Mouse (Mus musculus) brain, embryonic 18.5 days (tissue): ENCODE measurements around the gene Gm9507.
"Not testable (repeated sequence)": the region's sequence is repeated elsewhere in the genome, so short reads cannot be mapped to it uniquely, and the experiment has no call there.

Experiments used
- DNase-seq: peaks from one replicate; pipeline ENCODE4 v3.0.0-alpha.2; 2012; ENCODE audit warnings: low read depth, low spot score

The Gm9507 gene

DNA sequence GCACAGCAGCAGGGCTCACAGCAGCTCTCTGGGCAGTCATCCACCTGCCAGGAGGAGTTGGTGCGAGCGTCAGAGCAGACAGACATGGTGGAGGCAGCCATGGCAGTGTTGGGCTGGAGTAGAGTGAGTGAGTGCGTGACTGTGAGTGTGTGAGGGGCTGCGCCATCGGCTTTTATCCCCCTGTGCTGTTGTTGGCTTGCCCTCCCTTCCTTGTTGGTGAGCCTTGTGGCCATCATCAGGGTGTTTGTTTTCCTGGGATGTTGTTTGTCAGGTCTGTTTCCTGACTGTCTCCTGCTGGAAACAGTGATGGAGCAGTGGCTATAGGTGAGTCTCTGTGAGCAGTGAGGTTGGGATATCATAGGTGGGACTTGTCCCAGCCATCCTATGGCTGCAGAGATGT, at the start of gene Gm9507:
Gene Gm9507 (minus strand): TSS at position 101 of the 400 bp plus-strand sequence.
- no peak for DNase-seq

DNA sequence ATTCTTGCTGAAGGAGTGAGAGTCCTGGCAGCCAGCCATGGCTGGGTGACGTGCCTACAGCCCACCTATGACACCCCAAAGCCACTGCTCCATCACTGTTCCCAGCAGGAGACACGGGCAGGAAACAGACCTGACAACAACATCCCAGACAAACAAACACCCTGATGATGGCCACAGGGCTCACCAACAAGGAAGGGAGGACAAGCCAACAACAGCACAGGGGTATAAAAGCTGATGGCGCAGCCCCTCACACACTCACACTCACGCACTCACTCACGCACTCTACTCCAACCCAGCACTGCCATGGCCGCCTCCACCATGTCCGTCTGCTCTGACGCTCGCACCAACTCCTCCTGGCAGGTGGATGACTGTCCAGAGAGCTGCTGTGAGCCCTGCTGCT, 40.9 kb upstream of the Gm9507 start, which contains the start of gene Gm10318:
Gene Gm10318 (plus strand): TSS at position 301 of the 400 bp plus-strand sequence.
- no peak for DNase-seq

DNA sequence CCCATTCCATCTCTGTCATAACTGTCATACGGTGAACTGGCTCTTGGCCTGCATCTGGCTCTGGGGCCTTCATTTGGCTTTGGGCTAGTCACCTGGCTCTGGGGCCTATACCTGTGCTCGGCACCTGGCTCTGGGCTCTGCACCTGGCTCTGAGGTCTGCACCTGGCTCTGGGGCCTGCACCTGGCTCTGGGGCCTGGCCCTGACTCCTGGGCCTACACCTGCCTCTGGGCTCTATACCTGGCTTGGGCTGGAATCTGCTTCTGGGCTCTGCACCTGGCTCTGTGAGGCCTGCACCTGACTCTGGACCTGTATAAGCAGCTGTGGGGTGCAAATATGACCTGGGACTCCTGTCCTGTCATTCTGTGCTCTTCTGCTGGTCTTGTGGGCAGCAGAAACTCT, 35.9 kb upstream of the Gm9507 start:
- no peak for DNase-seq

DNA sequence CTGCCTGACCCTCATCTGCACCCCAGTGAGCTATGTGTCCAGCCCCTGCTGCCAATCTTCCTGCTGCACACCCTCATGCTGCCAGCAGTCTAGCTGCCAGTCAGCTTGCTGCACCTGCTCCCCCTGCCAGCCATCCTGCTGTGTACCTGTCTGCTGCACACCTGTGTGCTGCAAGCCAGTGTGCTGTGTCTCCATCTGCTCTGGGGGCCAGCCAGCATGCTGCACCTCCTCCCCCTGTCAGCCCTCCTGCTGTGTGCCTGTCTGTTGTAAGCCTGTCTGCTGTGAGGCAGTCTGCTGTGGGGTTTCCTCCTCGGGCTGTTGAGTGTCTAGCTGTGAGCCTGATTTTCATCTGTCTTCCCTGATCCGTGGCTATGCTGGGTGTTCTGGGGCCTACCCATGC, 35.3 kb upstream of the Gm9507 start:
- no peak for DNase-seq

DNA sequence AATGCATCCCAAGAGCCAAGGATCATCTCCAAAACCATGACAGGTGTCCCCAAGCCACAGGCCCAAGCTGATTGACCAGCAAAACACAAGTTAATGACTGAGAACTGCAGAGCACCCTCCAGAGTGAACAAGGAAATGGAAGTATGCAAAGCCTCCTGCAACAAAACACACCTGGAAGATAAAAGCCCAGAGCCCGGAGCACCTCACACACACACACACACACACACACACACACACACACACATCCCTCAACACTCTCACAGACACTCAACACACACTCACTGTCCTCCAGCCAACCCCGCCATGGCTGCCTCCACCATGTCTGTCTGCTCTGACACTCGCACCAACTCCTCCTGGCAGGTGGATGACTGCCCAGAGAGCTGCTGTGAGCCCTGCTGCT, 34.9 kb upstream of the Gm9507 start, which contains the start of gene Gm36176:
Gene Gm36176 (plus strand): TSS at position 301 of the 400 bp plus-strand sequence.
- no peak for DNase-seq

DNA sequence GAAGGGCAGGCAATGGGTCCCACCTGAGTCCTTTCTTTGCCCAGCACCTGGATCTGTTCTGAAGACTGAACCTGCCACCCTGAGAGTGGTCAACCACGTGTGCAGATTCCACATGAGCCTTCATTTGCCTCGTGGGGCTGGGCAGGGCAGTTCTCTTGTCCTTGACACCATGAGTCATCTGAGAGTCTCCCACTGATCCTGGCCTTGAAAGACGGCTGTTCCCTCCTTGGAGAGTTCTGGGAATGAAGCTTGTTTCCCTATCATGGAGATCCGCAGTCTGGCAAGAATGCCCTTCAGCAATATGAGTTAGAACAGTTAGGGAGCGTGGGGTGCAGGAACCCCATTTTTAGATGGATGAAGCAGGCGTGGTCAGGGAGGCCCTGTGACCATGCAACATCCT, 27.4 kb upstream of the Gm9507 start:
- DNase-seq: no peak

DNA sequence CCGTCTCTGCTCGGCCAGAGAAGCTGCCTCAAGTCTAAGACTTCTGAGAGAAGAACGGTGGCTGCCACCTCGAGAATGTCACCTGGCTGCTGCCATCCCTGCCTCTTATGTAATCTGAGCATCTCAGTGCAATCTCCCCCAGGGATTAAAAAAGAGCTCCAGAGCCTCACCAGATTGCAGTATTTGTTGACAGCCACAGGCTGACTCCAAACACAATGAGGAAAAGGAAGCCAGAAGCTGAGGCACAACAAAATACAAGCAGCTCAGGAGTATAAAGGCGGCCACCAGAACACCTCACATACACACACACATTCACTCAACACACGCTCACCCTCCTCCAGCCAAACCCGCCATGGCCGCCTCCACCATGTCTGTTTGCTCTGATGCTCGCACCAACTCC, 24.0 kb upstream of the Gm9507 start, which contains the start of gene Krtap10-10:
Gene Krtap10-10 (plus strand): TSS at position 301 of the 400 bp plus-strand sequence.
- DNase-seq: no peak

DNA sequence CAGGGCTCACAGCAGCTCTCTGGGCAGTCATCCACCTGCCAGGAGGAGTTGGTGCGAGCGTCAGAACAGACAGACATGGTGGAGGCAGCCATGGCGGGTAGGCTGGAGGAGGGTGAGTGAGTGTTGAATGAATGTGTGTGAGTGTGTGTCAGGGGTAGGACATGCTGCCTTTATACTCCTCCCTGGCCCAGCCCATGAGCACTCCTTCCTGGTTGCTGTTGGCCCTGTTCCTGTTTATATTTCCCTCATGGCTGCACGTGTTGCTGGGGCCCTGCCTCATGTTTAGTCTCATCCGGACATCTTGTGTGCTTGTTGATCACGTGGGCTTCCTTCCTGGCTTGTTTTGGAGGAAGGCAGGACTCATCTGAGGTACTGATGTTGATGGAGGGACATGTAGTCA, 15.3 kb upstream of the Gm9507 start, which contains the start of gene Krtap10-4:
Gene Krtap10-4 (minus strand): TSS at position 145 of the 400 bp plus-strand sequence.
- DNase-seq: no peak

DNA sequence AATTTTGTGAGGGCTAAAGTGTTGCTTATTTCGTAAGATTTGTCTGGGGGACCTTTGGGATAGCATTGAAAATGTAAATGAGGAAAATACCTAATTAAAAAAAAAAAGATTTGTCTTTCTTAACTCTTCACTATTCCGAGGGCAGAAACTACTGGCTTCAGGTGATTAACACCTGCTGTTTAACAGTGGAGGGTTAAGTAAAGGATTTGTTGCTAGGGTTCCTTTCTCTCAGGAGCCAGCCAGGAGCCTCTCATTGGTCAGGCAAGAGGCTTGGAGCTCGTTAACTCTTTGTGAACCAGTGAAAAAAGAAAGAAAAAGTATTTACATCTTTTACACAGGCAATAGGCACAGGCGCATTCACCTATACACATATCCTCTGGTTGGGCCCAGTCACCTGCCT, 7.6 kb upstream of the Gm9507 start:
- DNase-seq: no peak

DNA sequence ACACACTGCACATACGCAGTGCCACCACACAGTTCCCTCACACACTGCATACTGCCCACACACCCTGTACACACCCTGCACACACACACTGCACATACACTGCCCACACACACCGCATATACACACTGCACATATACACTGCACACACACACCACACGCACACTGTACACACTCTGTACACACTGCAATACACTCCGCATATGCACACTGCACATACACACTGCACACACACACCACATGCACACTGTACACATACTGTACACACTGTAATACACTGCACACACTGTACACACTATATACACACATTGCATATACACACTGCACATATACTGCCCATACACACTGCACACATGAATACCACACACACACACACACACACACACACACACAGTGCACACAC, 6.9 kb upstream of the Gm9507 start:
- DNase-seq: no peak

DNA sequence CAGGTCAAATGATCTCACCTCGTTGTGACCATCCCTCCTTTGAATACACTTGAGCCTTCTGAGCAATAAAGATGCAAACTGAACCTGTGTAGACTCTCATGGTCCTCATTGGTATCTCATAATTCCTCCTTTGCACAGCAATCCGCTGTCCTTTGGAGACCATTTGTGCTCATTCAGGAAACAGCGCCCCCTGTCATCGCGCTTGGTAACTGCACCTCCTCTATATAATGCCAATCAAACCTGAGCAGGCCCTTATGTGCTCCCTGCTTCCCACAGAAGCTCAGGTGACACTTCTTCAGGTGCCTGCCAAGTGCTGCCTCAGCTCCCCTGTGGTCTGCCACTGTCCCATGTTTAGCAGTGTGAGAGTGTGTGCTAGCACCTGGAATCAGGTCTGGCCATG, 3.9 kb upstream of the Gm9507 start:
- no peak for DNase-seq

DNA sequence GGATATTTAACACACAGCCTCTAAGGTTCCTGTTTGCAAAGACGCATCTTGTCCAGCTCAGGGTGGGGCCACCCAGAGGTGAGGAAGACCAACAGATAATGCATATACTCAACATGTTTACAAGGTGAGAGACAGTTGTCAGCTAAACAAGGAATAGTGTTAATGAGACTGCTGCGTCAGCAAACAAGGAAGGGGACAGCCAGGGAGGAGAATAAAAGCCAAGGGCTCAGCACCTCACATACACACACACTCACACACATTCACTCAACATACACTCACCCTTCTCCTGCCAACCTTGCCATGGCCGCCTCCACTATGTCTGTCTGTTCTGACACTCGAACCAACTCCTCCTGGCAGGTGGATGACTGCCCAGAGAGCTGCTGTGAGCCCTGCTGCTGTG, 2.7 kb upstream of the Gm9507 start, which contains the start of gene Gm2696:
Gene Gm2696 (plus strand): TSS at position 301 of the 400 bp plus-strand sequence.
- DNase-seq: no peak

DNA sequence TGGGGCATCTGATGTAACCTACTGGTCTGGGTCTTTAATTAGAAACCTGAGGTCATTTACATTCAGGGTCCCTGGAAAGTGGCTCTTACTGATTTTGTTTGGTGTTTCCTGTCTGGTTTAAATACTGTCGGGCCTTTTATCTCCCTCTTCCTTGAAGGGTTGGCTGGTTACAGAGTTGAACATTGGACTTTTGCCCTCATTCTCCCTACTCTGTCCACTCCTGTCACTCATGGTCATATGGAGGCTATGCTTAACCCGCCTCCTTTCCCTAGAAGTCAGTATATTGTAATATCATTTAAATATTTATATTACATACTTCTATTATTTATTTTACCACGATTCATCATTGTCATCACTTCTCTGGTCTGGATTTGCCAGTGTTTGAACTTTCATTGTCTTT, 7.5 kb downstream of the Gm9507 start:
- no peak for DNase-seq

DNA sequence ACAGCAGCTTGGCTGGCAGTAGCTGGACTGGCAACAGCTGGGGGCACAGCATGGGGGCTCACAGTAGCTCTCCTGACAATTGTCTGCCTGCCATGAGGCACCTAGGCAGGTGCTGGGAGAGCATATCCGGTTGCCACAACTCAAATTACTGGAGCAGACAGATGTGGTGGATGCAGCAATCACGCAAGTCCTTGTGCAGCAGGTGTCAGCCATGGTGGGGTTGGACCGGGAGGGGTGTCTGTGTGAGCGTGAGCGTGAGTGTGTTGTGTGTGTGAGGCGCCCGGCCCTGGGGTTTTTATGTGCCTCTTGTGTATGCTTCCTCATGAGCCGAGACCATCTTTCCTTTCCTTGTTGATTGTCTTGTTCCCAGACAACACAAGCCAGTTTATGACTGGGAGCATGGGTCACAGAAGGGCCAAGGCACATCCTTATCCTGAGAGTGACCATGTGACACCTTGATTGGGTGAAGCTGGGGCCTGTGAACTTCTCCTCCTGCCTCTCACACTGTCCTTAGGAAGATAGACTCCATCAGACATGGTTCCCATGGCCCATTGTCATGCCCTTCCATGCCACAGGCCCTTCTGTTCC, 12.6 kb downstream of the Gm9507 start, which contains the start of gene Gm19668:
Gene Gm19668 (minus strand): TSS at position 213 of the 588 bp plus-strand sequence.
- no peak for DNase-seq

DNA sequence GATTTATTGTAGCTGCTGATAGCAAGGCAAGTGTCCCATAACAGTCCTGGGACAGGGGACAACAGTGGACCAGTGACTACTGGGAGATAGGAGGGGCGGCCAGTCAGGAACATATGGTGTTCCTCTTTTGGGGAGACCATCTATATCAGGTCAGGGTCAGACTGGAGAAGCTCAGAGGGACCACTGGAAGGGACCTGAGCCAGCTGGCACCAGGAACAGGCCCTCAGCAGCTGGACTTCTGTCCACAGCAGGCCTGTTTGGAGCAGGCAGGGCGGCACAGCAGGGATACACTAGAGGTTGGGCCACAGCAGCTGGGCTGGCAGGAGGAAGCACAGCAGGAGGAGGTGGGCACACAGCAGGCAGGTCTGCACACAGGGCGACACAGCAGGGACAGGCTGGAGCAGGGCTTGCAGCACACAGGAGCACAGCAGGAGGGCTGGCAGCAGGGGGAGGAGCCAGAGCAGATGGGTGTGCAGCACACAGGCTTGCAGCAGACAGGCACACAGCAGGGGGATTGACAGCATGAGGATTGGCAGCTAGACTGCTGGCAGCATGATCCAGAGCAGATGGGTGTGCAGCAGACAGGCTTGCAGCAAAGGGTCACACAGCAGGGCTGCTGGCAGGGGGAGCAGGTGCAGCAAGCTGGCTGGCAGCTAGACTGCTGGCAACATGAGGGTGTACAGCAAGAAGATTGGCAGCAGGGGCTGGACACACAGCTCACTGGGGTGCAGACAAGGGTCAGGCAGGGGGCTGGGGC, 13.3 kb downstream of the Gm9507 start:
- DNase-seq: not testable (repeated sequence)

DNA sequence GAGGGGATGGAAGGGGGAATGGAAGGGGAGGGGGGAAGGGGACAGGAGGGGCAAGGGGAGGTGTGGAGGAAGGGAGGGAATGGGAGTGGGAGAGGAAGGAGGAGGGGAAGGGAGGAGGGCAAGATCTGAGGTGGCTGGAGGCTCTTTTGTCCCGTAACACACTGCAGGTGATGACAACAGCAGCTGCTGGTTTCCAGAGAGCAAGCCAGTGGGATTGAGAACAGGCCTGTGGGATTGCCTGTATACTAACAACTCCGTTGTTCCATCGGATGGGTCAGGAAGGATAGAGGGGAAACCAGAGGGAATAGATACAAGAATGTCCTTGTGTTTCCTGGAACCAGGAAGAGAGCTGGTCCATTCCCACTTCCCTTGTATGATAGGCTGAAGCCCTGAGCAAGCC, 14.0 kb downstream of the Gm9507 start:
- DNase-seq: no peak

DNA sequence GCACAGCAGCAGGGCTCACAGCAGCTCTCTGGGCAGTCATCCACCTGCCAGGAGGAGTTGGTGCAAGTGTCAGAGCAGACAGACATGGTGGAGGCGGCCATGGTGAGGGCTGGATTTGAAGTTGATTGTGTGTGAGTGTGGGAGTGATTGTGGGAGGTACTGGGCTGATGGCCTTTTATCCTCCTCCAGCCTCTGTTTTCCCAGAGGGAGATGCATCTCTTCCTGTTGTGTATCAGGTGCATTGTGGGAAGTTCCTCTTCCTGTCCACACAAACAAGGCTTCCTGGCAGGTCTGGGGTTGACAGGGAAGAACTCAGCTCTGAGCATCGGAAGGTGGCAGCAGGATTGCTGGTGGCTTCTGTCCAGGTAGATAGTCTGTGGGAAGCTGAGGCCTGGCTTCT, 16.7 kb downstream of the Gm9507 start, which contains the start of gene Gm9639:
Gene Gm9639 (minus strand): TSS at position 101 of the 400 bp plus-strand sequence.
- no peak for DNase-seq

DNA sequence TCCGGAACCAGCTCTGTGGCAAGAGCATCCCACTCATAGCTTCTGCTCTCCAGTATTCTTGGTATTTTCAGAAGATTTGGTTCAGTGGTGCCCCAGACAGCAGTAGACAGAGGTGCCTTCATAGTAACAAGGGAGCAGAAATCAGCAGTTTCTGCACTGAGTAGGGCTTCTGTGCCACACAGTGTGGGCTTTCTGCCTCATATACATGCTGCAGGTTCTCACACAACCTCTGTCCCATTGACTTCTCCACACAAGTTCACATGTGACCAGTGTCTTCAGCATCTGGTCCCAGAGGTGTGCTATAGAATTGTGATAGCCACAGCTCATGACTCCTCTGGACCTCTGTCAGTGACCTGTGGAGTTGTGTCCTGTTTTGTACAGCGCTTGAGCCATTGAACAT, 23.0 kb downstream of the Gm9507 start:
- no peak for DNase-seq

DNA sequence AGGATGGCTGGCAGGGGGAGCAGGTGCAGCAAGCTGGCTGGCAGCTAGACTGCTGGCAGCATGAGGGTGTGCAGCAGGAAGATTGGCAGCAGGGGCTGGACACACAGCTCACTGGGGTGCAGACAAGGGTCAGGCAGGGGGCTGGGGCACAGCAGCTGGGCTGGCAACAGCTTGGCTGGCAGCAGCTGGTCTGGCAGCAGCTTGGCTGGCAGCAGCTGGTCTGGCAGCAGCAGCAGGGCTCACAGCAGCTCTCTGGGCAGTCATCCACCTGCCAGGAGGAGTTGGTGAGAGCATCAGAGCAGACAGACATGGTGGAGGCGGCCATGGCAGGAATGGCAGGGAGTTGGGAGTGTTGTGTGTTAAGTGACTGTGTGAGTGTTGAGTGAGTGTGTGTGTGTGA, 23.8 kb downstream of the Gm9507 start, which contains the start of gene Gm7137:
Gene Gm7137 (minus strand): TSS at position 325 of the 400 bp plus-strand sequence.
- not testable (repeated sequence) for DNase-seq

DNA sequence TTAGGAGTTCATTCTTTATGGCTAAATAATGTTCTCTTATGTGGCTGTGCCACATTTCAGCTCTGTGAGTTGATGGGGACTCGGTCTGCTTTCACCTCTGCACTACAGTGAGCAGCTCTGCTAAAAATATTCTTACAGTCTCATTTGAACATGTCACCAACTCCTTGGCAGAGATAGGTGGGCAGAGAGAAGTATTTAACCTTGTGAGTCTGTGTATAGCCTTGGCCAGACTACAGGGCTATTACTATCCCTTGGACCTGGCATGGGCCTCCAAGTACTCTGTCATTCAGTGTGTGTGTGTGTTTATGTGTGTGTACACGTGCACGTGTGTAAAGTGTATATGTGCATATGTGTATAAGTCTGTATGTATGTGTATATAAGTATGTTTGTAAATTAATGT, 28.2 kb downstream of the Gm9507 start:
- not testable (repeated sequence) for DNase-seq

DNA sequence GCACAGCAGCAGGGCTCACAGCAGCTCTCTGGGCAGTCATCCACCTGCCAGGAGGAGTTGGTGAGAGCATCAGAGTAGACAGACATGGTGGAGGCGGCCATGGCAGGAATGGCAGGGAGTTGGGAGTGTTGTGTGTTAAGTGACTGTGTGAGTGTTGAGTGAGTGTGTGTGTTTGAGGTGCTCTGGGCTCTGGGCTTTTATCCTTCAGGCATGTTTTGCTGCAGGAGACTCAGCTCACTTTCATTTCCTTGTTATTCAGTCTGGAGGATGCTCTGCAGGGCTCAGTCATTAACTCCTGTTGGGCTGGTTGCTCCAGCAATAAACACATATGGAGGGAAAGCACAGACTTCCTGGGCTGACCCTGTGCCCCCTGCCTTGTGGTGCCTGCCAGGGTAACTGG, 29.2 kb downstream of the Gm9507 start, which contains the start of gene Gm3250:
Gene Gm3250 (minus strand): TSS at position 101 of the 400 bp plus-strand sequence.
- DNase-seq: not testable (repeated sequence)

DNA sequence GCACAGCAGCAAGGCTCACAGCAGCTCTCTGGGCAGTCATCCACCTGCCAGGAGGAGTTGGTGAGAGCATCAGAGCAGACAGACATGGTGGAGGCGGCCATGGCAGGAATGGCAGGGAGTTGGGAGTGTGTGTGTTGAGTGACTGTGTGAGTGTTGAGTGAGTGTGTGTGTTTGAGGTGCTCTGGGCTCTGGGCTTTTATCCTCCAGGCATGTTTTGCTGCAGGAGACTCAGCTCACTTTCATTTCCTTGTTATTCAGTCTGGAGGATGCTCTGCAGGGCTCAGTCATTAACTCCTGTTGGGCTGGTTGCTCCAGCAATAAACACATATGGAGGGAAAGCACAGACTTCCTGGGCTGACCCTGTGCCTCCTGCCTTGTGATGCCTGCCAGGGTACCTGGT, 34.8 kb downstream of the Gm9507 start, which contains the start of gene Gm7138:
Gene Gm7138 (minus strand): TSS at position 101 of the 400 bp plus-strand sequence.
- not testable (repeated sequence) for DNase-seq
